Mouse (Mus musculus) liver, embryonic 14.5 days (tissue): ENCODE data around the gene Snx4.

Source experiments
- CTCF ChIP-seq: IDR thresholded peaks from 2 replicates; pipeline ENCODE4 v1.5.1; 2016; ENCODE audit warnings: antibody characterized with exemption, low read depth, control low read depth
- EP300 ChIP-seq: IDR thresholded peaks from 2 replicates; pipeline ENCODE4 v1.6.1; 2016; ENCODE audit warnings: antibody characterized with exemption, low read depth

DNA sequence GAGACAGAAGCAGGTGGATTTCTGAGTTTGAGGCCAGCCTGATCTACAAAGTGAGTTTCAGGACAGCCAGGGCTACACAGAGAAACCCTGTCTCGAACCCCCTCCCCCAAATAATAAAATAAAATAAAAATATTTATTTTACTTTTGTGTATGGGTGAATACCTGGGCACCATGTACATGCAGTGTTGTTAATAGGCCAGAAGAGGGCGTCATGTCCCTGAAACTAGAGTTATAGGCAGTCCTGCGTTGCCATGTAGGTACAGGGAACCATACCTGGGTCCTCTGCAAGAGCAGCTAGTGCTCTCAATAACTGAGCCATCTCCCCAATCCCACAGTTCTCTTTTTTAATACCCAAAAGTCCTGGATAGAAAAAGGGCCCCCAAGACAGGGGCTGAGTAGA lies 66.4 kb downstream of the Snx4 start:
- TF ChIP-seq EP300 = no peak
- peak; percentile 25 for TF ChIP-seq CTCF
